Mouse (Mus musculus) gastrocnemius, adult 8-10 months (tissue): ENCODE data around the gene Mob1b. TPM values are rescaled to one million over a fixed set of nuclear protein-coding genes. Genes with fewer than 3 reads are reported as not detected.

Experiments used
- DNase-seq, 2 experiments: peaks; one replicate each; pipeline ENCODE4 v3.0.0; 2022; ENCODE audit warnings: low spot score in 2 of 2
- total RNA-seq, 4 experiments: library from RNA; stranded (reverse); gene quantifications; 2 replicates each; pipeline ENCODE4 v1.2.4; 2022

Mob1b gene
- total RNA-seq: 10 to 100 TPM; 16.7 to 21.0 (median 18.1) TPM

DNA sequence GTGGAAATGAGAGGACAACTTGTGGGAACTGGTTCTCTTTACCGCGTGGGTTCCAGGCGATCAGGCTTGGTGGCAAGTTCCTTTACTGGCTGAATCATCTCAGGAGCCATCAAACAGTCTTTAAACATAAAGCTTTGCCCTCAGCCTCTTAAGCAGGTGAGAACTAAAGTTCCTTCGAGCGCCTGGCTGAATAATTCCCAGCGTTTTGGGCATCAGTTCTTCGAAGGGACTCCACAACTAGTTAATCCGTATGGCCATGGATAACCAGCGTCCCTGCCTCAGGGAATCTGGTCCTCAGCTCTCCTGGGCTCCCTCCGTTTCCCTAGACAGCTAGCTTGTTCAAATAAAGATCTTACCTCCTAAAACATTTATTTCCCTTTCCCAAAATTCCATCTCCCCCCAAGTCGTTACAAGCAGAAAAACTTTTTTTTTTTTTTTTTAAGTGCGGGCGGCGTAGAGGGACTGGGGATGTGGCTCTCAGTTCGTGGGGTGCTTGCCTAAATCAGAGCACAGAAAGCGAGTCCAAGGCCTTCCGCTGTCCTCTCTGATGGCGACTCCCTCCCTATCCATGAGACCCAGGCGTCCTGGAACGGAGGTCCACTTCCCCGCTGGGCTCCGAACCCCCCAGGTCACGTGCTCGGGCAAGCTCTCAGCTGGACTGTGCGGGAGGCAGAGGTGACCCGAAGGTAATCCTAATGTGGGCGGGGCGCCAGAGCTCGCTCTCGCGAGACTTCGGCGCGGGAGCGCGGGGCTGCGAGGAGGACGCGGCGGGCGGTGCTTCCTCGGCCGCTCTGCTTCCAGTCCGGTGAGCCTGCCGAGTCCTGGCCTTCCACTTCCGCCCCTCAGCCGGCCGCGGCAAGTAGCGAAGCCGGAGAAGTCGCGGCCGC, at the start of gene Mob1b:
TSS of gene Mob1b (plus strand) at position 740 of the 887 bp plus-strand sequence.
- DNase-seq: peak; percentile 98

GRCm38 (mm10) chr5:88674703-88675442, 45.8 kb upstream of the Mob1b start:
- DNase-seq: peak in 1 of 2 experiments; percentile 5

DNA sequence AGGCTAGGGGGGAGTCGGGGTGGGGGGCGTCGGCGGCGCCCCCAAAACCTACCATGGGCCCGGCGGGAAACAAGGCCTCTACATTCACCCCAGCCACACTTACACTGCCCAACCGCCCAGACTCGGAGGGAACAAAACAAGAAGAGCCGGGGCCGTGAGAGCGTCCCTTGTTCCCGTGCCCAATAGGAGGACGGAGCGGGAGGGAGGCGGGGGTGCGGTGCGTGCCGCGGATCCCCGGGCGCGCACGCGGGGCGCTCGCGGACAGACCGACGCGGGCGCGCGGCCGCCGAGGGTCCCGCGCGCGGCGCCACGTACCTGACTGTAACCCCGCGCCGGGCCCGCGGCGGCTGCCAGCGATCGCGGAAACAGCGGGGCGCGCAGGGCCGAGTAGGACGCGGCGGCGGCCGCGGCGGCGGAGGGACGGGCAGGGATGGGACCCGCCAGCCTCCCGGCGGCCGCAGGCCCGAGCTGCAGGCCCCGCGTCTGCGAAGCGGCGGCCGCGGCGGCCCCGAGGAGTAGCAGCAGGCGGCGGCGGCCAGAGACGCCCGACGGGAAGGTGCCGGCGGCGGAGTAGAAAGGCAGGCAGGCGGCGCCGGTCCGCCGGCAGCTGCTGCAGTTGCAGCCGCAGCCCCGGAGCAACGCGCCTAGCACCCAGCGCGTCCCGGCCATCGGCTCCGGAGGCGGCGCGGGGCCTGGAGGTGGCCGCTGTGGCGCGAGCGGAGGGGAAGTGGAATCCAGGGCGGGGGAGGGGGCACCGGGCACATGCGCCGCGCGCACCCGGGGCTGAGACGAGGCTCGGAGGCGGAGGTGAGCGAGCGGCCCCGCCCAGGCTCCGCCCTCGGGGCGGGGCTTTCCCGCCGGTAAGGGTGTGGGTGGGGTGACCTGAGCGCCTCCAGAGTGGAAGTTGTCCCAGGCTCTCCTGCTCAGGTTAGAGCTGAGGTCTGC, 44.9 kb upstream of the Mob1b start, which contains the start of gene Grsf1:
TSS of gene Grsf1 (minus strand) at position 729 of the 945 bp plus-strand sequence.
- DNase-seq: peak; percentile 84 to 86

DNA sequence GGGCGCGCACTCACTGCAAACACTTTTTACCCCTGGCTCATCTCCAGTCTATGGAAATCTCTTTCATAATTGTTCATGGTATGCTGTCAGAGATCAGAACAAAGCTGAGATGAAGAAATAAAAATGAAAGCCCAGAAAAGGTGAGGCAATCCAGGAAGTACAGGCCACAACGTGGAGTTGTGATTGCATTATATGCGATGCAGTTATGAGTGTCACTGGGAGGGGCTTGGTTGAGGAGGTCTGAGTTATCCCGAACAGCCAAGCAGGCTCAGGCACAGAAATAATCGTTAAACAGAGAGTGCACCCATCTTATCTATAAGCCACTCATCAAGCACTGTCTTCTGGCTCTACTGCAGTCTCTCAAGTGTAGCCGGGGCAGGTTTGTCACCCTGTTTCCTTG, 41.7 kb upstream of the Mob1b start:
- DNase-seq: no peak

DNA sequence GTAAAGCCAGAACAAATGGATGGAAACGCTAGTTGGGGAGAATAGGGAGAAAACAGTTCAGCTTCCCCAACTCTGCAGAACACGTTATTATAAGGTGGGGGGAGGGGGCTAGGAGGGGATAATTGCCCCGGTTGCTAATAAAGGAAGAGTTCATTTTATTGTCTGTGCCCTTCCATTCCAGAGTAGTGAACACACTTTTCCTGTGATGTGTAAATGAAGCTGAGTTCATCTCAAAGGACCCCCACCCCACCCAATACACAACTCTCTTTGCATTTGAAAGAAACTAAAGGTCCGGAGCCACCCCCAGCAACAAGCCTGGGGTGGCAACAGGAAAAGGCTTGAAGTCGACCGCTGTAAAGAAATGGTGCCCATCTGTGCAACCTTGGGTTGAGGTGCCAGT, 41.3 kb upstream of the Mob1b start:
- DNase-seq: no peak

GRCm38 (mm10) chr5:88680567-88680966, 40.1 kb upstream of the Mob1b start:
- DNase-seq: no peak

- no peak for DNase-seq
These were observed 36.9 kb upstream of the Mob1b start for GRCm38 (mm10) chr5:88683706-88684105.

DNA sequence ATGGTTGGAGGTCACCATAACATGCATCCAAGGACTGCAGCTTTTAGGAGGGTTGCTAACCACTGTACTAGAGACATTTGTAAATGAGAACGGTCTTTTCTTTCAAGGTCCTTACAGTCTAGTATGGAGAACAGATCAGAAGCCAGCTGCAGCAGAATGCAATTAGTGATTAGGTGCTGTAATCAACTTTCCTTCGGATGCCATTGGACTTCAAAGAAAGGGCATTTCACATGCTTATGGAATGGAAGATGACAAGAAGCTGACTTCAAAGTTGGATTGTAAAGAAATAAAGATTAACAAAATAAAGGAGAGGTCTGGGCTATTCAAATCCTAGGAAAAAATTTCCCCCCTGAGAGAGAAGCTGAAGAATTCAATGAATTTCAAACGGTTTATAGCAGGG, 36.4 kb upstream of the Mob1b start:
- no peak for DNase-seq

GRCm38 (mm10) chr5:88685306-88685705, 35.3 kb upstream of the Mob1b start:
- DNase-seq: no peak

DNA sequence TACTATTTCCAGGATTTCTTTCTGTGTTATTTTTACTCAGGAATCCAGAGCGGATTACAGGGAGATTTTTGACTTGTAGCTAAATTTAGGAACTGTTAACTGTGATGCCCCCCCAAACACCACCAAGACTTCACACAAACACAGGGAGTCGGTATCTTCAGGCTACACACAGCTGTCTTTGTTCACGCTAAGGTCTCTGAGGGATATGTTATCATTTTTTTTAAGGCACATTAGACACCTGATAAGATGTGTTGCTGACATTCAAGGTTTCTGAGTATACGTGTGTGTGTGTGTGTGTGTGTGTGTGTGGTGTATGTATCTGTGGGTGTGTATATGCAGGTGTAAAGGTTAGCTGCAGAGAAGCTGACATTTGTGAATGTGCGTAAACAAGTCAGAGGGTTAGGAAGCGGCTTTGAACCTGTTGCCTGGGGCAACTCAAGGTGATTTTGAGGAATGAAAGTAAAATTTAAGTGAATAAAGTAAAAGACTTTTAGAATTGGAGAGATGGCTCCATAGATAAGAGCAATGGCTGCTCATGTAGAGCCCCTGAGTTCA, 34.8 kb upstream of the Mob1b start:
- no peak for DNase-seq

DNA sequence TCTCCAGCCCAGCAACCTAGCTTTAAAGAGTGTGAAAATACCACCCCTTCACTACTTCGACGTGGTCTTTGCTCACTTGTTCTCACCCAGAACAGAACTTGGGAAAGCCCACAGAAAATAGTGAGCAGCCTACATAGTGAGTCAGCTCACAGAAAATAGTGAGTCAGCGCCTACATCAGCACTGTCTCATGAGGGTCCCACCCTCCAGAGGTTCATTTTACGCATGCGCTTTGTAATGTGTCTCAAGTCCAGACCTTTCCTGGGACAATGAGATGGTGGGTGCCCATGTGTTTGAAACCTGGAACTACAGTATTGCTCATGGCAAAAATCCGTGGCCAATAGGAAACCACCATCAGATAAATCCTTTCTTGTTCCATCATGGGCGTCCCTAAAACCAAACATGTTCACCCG, 32.7 kb upstream of the Mob1b start:
- DNase-seq: no peak

DNA sequence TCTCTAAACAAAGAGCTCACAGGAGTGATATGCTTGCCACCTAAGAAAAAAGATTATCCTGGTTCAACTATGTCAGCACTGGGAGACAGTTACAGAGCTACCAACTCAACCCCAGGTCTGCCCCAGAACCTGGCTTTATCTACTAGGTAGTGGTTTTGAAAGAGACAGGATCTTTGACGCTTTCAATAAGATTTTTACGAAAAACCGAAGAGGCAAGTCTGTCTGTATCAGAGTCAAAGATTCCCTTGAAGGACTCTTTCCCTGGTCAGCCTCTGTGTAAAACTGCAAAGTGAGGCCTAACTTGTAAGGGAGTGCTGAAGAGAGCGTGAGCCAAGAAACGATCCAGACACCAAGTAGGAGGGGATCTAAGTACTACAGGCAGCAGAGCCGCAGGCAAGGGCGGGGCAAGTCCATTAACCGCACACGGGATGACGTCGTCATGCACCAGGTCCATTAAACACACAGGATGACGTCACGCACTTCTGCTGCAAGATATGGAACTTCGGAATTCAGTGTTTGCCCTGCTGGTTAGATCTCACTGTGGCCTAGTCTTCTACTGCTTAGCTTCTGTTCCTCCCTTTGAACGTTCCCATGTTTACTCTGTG, 32.0 kb upstream of the Mob1b start:
- DNase-seq: no peak

GRCm38 (mm10) chr5:88689279-88689938, 31.2 kb upstream of the Mob1b start:
- DNase-seq: no peak

DNA sequence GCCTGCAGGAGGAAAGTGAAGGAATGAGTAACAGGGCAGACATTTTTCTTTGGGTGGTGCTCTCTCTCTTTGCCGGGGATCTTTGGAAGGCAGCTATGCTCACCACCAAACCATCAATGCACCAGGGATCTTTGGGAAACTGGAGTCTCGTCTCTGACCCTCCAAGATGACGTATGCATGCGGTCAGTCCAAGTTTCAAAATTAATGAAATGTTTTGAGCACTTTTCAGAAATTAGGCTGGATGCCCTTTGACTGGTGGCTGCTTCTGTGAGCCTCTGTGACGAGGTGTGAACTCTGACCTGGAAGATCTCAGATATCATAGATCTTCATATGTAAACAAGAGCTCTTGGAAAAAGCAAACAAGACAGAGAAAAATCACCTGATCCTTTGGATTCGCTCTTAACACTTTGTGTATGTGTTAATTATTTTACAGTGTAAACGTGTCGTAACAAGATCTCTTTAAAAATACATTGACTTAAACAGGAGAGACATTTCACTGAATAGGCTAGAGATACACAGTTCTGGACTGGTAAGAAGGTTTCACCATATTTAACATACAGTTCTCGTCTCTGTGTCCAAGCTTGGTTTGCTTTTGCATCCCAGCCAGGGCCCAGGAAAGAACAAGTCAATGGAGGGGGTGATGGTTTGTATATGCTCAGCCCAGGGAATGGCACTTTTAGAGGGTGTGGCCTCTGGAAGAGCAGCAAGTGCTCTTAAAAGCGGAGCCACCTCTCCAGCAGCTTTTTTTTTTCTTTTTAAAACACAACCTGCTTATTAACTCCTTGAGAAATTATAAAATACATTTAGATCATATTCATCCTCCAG, 29.8 kb upstream of the Mob1b start:
- DNase-seq: no peak

DNA sequence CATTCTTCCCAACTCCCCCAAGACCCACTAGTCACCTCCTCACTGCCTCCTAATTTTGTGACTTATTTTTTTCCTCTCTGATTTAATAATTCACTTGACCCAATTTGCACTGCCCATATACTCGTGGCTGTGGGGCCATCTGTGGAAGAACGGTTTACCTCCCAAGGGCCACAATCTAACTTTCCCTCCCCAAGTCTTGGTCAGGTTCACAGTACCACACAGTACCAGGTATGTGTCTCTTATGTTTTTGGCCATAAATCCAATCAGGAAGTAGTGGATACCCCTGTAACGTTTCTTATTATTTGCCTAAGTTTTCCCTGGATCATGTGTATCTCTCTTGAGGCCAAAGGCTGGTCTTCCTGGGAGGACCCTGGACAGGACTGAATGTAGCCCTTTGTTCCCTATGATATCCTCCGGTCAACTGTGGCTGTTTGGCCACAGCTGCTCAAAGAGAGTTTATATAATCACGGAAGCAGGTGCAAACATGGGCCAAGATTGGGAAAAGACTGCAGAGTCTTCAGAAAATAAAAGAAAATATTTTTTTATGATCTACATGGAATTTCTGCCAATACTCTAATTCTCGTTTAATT, 29.1 kb upstream of the Mob1b start:
- no peak for DNase-seq

GRCm38 (mm10) chr5:88692586-88692985, 28.1 kb upstream of the Mob1b start:
- DNase-seq: no peak

DNA sequence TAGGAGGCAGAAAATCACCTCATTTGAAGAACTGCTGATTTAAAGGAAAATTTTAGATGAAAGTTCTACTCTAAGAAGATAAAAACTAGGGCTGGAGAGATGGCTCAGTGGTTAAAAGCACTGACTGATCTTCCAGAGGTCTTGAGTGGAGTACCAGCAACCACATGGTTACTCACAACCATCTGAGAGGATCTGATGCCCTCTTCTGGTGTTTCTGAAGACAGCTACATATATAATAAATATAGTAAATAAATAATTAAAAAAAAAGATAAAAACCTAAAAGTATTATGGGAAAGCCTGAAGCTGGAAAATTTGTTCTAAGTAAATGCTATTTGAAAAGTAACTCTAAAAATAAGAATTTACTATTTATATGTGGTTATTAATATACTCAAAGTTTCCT, 27.6 kb upstream of the Mob1b start:
- no peak for DNase-seq

GRCm38 (mm10) chr5:88697291-88697690, 23.4 kb upstream of the Mob1b start:
- no peak for DNase-seq
